Mouse (Mus musculus) neural tube, embryonic 15.5 days (tissue): ENCODE measurements around the gene Rere. TPM values are rescaled to one million over a fixed set of nuclear protein-coding genes. Genes with fewer than 3 reads are reported as not detected.
"Not testable (repeated sequence)": the region's sequence is repeated elsewhere in the genome, so short reads cannot be mapped to it uniquely, and the experiment has no call there.

ENCODE experiments used
- ATAC-seq: fragments of 200-750 bp; cut with Nextera tagmentation; 2 replicates; pipeline ENCODE4 v1.8.0; 2017; ENCODE audit warnings: mild to moderate bottlenecking, moderate TSS enrichment, moderate library complexity; ENCODE audit not compliant: low FRiP score
- H3K27ac ChIP-seq: fragments of 300-500 bp; sonication (generic); replicated peaks from 2 replicates; pipeline ENCODE4 v1.5.1; 2015; ENCODE audit warnings: mild to moderate bottlenecking, inconsistent platforms
- H3K27me3 ChIP-seq: fragments of 300-500 bp; sonication (generic); replicated peaks from 2 replicates; pipeline ENCODE4 v1.6.1; 2015; ENCODE audit warnings: inconsistent platforms
- H3K36me3 ChIP-seq: fragments of 300-500 bp; sonication (generic); 2 replicates; pipeline ENCODE4 v1.6.1; 2015; ENCODE audit warnings: inconsistent platforms
- H3K4me1 ChIP-seq: fragments of 300-500 bp; sonication (generic); 2 replicates; pipeline ENCODE4 v1.6.1; 2015; ENCODE audit warnings: inconsistent platforms
- H3K4me2 ChIP-seq: fragments of 300-500 bp; sonication (generic); 2 replicates; pipeline ENCODE4 v1.6.1; 2015; ENCODE audit warnings: inconsistent platforms, mild to moderate bottlenecking, moderate library complexity
- H3K4me3 ChIP-seq: fragments of 300-500 bp; sonication (generic); replicated peaks from 2 replicates; pipeline ENCODE4 v1.5.1; 2015; ENCODE audit warnings: mild to moderate bottlenecking, inconsistent platforms
- H3K9ac ChIP-seq: fragments of 300-500 bp; sonication (generic); replicated peaks from 2 replicates; pipeline ENCODE4 v1.6.1; 2015; ENCODE audit warnings: mild to moderate bottlenecking, inconsistent platforms
- H3K9me3 ChIP-seq: fragments of 300-500 bp; sonication (generic); replicated peaks from 2 replicates; pipeline ENCODE4 v1.6.1; 2016; ENCODE audit warnings: inconsistent platforms
- WGBS: fragments of 180-500 bp; shearing (Covaris S2); methylation state at CpG from one replicate; pipeline ENCODE4 v1.1.7; 2015; ENCODE audit warnings: mixed read lengths; 5-methylcytosine and 5-hydroxymethylcytosine counted together
- polyA plus RNA-seq: library from polyadenylated mRNA; unstranded; fragments of >200 nt; fragmentation: Nextera tagmentation; extraction: Ambion mirVana; gene quantifications from 2 replicates; pipeline ENCODE4 v1.2.1, GENCODE M21; 2015

The Rere gene
- polyA plus RNA-seq, 1 experiment from 2014 or later: 34.6 TPM

DNA sequence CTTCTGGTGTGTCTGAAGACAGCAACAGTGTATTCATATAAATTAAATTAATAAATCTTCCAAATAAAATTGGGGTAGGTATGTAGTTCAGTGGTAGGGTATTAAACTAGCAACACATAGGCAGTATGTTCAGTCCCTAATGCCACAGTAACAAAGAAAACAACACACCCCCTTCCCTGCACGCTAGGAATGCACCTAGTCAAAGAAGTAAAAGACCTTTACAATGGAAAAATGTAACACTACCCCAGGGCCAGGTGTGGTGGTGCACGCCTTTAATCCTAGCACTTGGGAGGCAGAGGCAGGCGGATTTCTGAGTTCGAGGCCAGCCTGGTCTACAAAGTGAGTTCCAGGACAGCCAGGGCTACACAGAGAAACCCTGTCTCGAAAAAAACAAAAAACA is 201.6 kb downstream of the Rere start:
- ATAC-seq, H3K27me3 ChIP-seq, H3K4me2 ChIP-seq, H3K9ac ChIP-seq, H3K9me3 ChIP-seq, H3K4me3 ChIP-seq, H3K27ac ChIP-seq: not testable (repeated sequence)
- H3K36me3 ChIP-seq: peaks cover 15% of the 10 kb centered on the region
- 92% methylated on average over 5 of the region's 5 CpGs for WGBS
- peaks cover 20% of the 10 kb centered on the region for H3K4me1 ChIP-seq

- no peaks in the 10 kb centered on the region for H3K9me3 ChIP-seq
- no peaks in the 10 kb centered on the region for H3K27me3 ChIP-seq
- no peak overlapping the region for H3K9ac ChIP-seq
- no peak overlapping the region for H3K4me3 ChIP-seq
- H3K4me1 ChIP-seq: peaks cover 45% of the 10 kb centered on the region
- ATAC-seq: no peak
- 61% methylated on average over 2 of the region's 2 CpGs for WGBS
- peaks cover 8% of the 10 kb centered on the region; the same call in 1 of the 2 replicates for H3K36me3 ChIP-seq
- H3K4me2 ChIP-seq: no peak overlapping the region
- 0 out of 2 replicates have a peak overlapping the region, but pooled peaks have one; percentile 3 for H3K27ac ChIP-seq
Observed at GRCm38 (mm10) chr4:150486097-150486496, 204.7 kb downstream of the Rere start.

- Histone ChIP-seq H3K27ac (peak overlapping the region; percentile 28; the same call in 1 of the 2 replicates), H3K4me3 (no peak overlapping the region), H3K9ac (no peak overlapping the region), H3K27me3 (no peaks in the 10 kb centered on the region), H3K4me2 (no peak overlapping the region), H3K36me3 (peaks cover 5% of the 10 kb centered on the region; the same call in 1 of the 2 replicates), H3K9me3 (no peaks in the 10 kb centered on the region), H3K4me1 (peaks cover 45% of the 10 kb centered on the region)
- ATAC-seq: no peak
- 59% methylated on average over 5 of the region's 5 CpGs for WGBS
Observed at GRCm38 (mm10) chr4:150487109-150487508, 205.7 kb downstream of the Rere start.

DNA sequence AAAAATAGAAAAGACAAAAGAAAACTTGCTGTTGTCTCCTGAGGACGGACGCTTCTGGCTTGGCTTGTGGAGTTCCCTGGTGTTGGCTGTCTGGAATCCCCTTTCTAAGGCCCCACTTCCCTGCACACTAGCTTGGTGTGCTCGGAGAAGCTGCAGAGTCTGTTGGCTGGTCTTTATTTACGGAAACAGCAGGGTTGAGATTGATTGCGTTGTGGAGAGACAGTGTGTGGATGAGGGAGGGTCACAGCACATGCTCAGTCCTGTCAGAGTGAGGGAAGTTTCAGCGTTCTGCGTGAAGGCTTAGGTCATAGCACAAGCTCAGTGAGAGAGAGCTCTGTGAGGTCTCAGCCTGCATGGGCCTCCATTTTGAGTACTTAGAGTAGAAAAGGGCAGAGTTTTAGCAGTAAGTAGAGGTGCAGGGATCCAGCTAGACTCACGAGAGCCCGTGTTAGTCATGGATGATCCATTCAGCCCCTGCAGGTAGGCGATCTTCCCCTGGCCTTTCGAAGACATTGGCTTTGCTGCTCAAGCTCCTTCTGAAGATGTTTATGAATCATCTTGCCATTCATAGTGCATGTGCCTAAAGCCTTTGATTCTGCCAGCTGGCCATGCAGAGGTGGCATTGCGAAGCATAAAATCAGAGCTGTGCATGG is 206.8 kb downstream of the Rere start:
- Histone ChIP-seq H3K4me2 (peak overlapping the region; percentile 74), H3K9ac (peak overlapping the region; percentile 50), H3K4me3 (peak overlapping the region; percentile 41), H3K4me1 (peaks cover 45% of the 10 kb centered on the region), H3K9me3 (no peaks in the 10 kb centered on the region), H3K27me3 (no peaks in the 10 kb centered on the region), H3K27ac (peak overlapping the region; percentile 85), H3K36me3 (0 out of 2 replicates have a peak, but pooled peaks cover 3% of the 10 kb centered on the region)
- WGBS: 15% methylated on average over 12 of the region's 12 CpGs
- ATAC-seq: peak; percentile 95

DNA sequence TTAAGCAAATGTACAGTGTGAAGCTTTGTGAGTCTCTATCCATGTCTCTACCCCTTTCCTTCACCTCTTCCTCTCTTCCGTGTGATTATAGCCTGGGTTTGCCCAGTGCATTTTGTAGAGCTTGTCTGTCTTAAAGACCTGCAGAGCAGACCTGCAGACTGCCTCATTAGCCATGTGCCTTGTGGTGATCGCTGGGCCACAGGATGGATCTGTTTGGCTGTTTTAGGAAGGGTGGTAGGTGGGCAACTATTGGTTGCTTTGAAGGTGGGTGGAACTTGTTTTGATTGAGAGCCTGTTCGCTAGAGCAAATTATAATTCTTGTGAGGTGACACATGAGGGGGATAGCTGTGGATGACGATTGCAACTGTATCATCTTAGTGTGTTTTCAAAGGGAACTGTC is 207.3 kb downstream of the Rere start:
- peaks cover 45% of the 10 kb centered on the region for H3K4me1 ChIP-seq
- H3K36me3 ChIP-seq: 0 out of 2 replicates have a peak, but pooled peaks cover 3% of the 10 kb centered on the region
- H3K4me3 ChIP-seq: peak overlapping the region; percentile 41
- H3K9me3 ChIP-seq: no peaks in the 10 kb centered on the region
- H3K4me2 ChIP-seq: peak overlapping the region; percentile 74
- H3K27me3 ChIP-seq: no peaks in the 10 kb centered on the region
- 50% methylated on average over 4 of the region's 4 CpGs for WGBS
- peak; percentile 26; the same call in 1 of the 2 replicates for ATAC-seq
- peak overlapping the region; percentile 50 for H3K9ac ChIP-seq
- peak overlapping the region; percentile 85 for H3K27ac ChIP-seq

- ATAC-seq: no peak
- H3K36me3 ChIP-seq: no peaks in the 10 kb centered on the region
- WGBS: 84% methylated on average over 6 of the region's 6 CpGs
- H3K4me1 ChIP-seq: peaks cover 46% of the 10 kb centered on the region
- no peaks in the 10 kb centered on the region for H3K27me3 ChIP-seq
- H3K4me2 ChIP-seq: no peak overlapping the region
- no peak overlapping the region for H3K27ac ChIP-seq
- no peak overlapping the region for H3K9ac ChIP-seq
- no peak overlapping the region for H3K4me3 ChIP-seq
- no peaks in the 10 kb centered on the region for H3K9me3 ChIP-seq
Observed at GRCm38 (mm10) chr4:150490050-150490449, 208.6 kb downstream of the Rere start.

GRCm38 (mm10) chr4:150491710-150492109 is 210.3 kb downstream of the Rere start:
- H3K36me3 ChIP-seq: no peaks in the 10 kb centered on the region
- H3K27me3 ChIP-seq: no peaks in the 10 kb centered on the region
- no peak overlapping the region for H3K9ac ChIP-seq
- no peaks in the 10 kb centered on the region for H3K9me3 ChIP-seq
- no peak overlapping the region for H3K4me3 ChIP-seq
- WGBS: 77% methylated on average over 4 of the region's 4 CpGs
- peaks cover 41% of the 10 kb centered on the region for H3K4me1 ChIP-seq
- no peak overlapping the region for H3K27ac ChIP-seq
- H3K4me2 ChIP-seq: no peak overlapping the region
- no peak for ATAC-seq

GRCm38 (mm10) chr4:150493258-150493937 is 212.0 kb downstream of the Rere start:
- WGBS: 87% methylated on average over 7 of the region's 7 CpGs

DNA sequence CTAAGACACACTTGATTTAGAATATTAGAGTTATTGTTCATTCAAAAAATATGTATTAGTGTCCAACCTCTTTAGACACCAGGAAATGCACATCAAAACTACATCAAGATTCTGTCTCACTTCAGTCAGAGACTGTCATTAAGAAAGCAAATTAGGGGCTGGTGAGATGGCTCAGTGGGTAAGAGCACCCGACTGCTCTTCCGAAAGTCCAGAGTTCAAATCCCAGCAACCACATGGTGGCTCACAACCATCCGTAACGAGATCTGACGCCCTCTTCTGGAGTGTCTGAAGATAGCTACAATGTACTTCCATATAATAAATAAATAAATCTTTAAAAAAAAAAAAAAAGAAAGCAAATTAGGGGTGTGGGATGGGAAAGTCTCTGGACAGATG is 212.5 kb downstream of the Rere start:
- WGBS: 90% methylated on average over 5 of the region's 5 CpGs

More at GRCm38 (mm10) chr4:150493258-150493937, 212.0 kb downstream of the Rere start:
- Histone ChIP-seq H3K9ac (no peak overlapping the region), H3K9me3 (no peaks in the 10 kb centered on the region), H3K27me3 (no peaks in the 10 kb centered on the region), H3K4me3 (no peak overlapping the region), H3K27ac (no peak overlapping the region), H3K4me2 (no peak overlapping the region), H3K36me3 (no peaks in the 10 kb centered on the region), H3K4me1 (peaks cover 24% of the 10 kb centered on the region)
- ATAC-seq: no peak

DNA sequence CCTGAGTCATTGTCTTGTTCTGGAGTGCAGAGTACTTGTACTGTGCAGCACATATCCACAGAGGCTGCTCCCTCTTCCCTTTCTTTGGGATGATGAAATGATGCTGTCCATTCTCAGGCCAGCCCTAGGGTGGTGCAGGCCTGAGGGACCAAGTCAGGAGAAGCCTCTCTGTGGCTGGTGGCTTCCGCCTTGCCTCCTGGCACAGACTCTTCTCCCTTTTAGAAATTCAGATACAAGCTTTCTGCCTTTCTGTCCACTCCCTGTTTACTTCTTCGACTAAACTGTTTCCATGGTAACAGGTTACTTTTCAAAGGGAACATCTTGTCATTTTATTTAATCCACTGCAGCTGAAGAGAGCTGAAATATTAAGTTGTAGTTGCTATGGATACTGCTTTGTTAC is 214.1 kb downstream of the Rere start:
- Histone ChIP-seq H3K27me3 (no peaks in the 10 kb centered on the region), H3K27ac (no peak overlapping the region), H3K9me3 (no peaks in the 10 kb centered on the region), H3K4me2 (no peak overlapping the region), H3K36me3 (no peaks in the 10 kb centered on the region; the same call in 1 of the 2 replicates), H3K4me1 (peaks cover 2% of the 10 kb centered on the region; the same call in 1 of the 2 replicates), H3K4me3 (no peak overlapping the region), H3K9ac (no peak overlapping the region)
- WGBS: 54% methylated on average over 2 of the region's 2 CpGs
- ATAC-seq: no peak

More for the DNA sequence above, 212.5 kb downstream of the Rere start:
- not testable (repeated sequence) for H3K4me2 ChIP-seq, H3K4me3 ChIP-seq, ATAC-seq, H3K9me3 ChIP-seq, H3K9ac ChIP-seq, H3K27ac ChIP-seq, H3K36me3 ChIP-seq, H3K27me3 ChIP-seq
- peaks cover 19% of the 10 kb centered on the region for H3K4me1 ChIP-seq

GRCm38 (mm10) chr4:150504304-150505021 is 223.0 kb downstream of the Rere start:
- Histone ChIP-seq H3K27me3 (no peaks in the 10 kb centered on the region), H3K4me3 (no peak overlapping the region), H3K9me3 (no peaks in the 10 kb centered on the region), H3K36me3 (peaks cover 15% of the 10 kb centered on the region), H3K27ac (no peak overlapping the region), H3K9ac (no peak overlapping the region), H3K4me2 (no peak overlapping the region), H3K4me1 (no peaks in the 10 kb centered on the region)
- ATAC-seq: no peak
- WGBS: 92% methylated on average over 11 of the region's 11 CpGs
